Mouse (Mus musculus) frontal cortex, adult 2 months (tissue): ENCODE results near the gene Sctr. TPM values are rescaled to one million over a fixed set of nuclear protein-coding genes. Genes with fewer than 3 reads are reported as not detected.

Experiments used
- DNase-seq, 2 experiments: peaks; one replicate each; pipeline ENCODE4 v3.0.0; 2022; ENCODE audit warnings: low spot score in 1 of 2; ENCODE audit errors: extremely low spot score in 1 of 2
- polyA plus RNA-seq: library from polyadenylated mRNA; depleted of rRNA; stranded (reverse); fragments of >200 nt; gene quantifications from 2 replicates; pipeline ENCODE4 v1.2.3, GENCODE M21; 2012; rRNA removed

Gene Sctr
- polyA plus RNA-seq, 1 experiment = 0.66 TPM

- peak; percentile 56 to 91 for DNase-seq
Observed at GRCm38 (mm10) chr1:120098327-120098726, 91.6 kb downstream of the Sctr start.

- DNase-seq = no peak
Observed at GRCm38 (mm10) chr1:120099483-120099882, 92.8 kb downstream of the Sctr start.

GRCm38 (mm10) chr1:120100456-120101226, 93.9 kb downstream of the Sctr start:
- no peak for DNase-seq

GRCm38 (mm10) chr1:120101227-120101609, 94.5 kb downstream of the Sctr start:
- DNase-seq = no peak

- no peak for DNase-seq
Observed at GRCm38 (mm10) chr1:120105556-120105959, 98.9 kb downstream of the Sctr start.

GRCm38 (mm10) chr1:120109741-120110432, 103.2 kb downstream of the Sctr start:
- no peak for DNase-seq

- no peak for DNase-seq
Observed at GRCm38 (mm10) chr1:120111766-120112165, 105.1 kb downstream of the Sctr start.

GRCm38 (mm10) chr1:120112251-120113187, 105.8 kb downstream of the Sctr start:
- no peak for DNase-seq

Other genes starting within 250 kb of the Sctr start
- 21.0 and 23.2 TPM in 2 replicates for gene Ptpn4, start 169.3 kb upstream of the Sctr start, polyA plus RNA-seq
- gene Tmem177, start 93.7 kb upstream of the Sctr start, polyA plus RNA-seq = 6.7 and 7.4 TPM in 2 replicates
- gene Cfap221, start 9.7 kb upstream of the Sctr start, polyA plus RNA-seq = 0.13 and 0.20 TPM in 2 replicates
- gene Tmem37, start 67.2 kb downstream of the Sctr start, polyA plus RNA-seq = 3.9 and 5.1 TPM in 2 replicates
- 768 and 847 TPM in 2 replicates for gene Dbi, start 114.2 kb downstream of the Sctr start, polyA plus RNA-seq
- 4.1 and 4.6 TPM in 2 replicates for gene 3110009E18Rik, start 114.3 kb downstream of the Sctr start, polyA plus RNA-seq